In genomic region chr14:46885429-46885755, GRCm38 (mm10) we compare ENCODE assay signal across 8 mouse cellular contexts. TPM values are rescaled to one million over a fixed set of nuclear protein-coding genes. Genes with fewer than 3 reads are reported as not detected.
DNase-seq lines count a peak whose midpoint lies in the region; ATAC-seq lines count a peak whose summit lies in the region.

No protein-coding gene starts in this region.

- DNase-seq in left cerebral cortex, postnatal 25 days (ENCODE audit: low spot score in 2 of 2), result peak; percentile 11 to 25
- no peak for DNase-seq in left cerebral cortex, postnatal 14 days (ENCODE audit: low spot score in 2 of 2)
- no peak for DNase-seq in spleen, postnatal 4 days (ENCODE audit: low spot score in 2 of 2)
- DNase-seq in urinary bladder, postnatal 4 days (ENCODE audit: low spot score in 2 of 2), result no peak
- DNase-seq in spleen, adult 18-20 months, result no peak

- H3K4me1 ChIP-seq in forebrain, embryonic 13.5 days, result peaks cover 27% of the 10 kb centered on the region
- H3K4me1 ChIP-seq in kidney, embryonic 16.5 days (ENCODE audit: insufficient read depth, low read length), result peaks cover 24% of the 10 kb centered on the region
- peaks cover 33% of the 10 kb centered on the region for H3K4me1 ChIP-seq in neural tube, embryonic 15.5 days

- H3K9ac ChIP-seq in forebrain, embryonic 13.5 days, result peak overlapping the region; percentile 75
- peak overlapping the region; percentile 73 for H3K9ac ChIP-seq in kidney, embryonic 16.5 days (replicated peaks; ENCODE audit: low read length)
- H3K9ac ChIP-seq in neural tube, embryonic 15.5 days (replicated peaks), result peak overlapping the region; percentile 67

- H3K27me3 ChIP-seq in forebrain, embryonic 13.5 days, result peaks cover 11% of the 10 kb centered on the region; the same call in 1 of the 2 replicates
- no peaks in the 10 kb centered on the region; the same call in 1 of the 2 replicates for H3K27me3 ChIP-seq in kidney, embryonic 16.5 days (ENCODE audit: insufficient read depth, low read length)
- H3K27me3 ChIP-seq in neural tube, embryonic 15.5 days (replicated peaks), result peaks cover 9% of the 10 kb centered on the region

- no peak overlapping the region; the same call in 1 of the 2 replicates for H3K27ac ChIP-seq in forebrain, embryonic 13.5 days
- peak overlapping the region; percentile 85; the same call in 1 of the 2 replicates for H3K27ac ChIP-seq in kidney, embryonic 16.5 days (ENCODE audit: low read length)
- peak overlapping the region; percentile 85 for H3K27ac ChIP-seq in neural tube, embryonic 15.5 days (replicated peaks)

- peak overlapping the region; percentile 64 for H3K4me3 ChIP-seq in forebrain, embryonic 13.5 days
- H3K4me3 ChIP-seq in kidney, embryonic 16.5 days (ENCODE audit: low read length), result peak overlapping the region; percentile 73
- H3K4me3 ChIP-seq in neural tube, embryonic 15.5 days (replicated peaks), result peak overlapping the region; percentile 67

- ATAC-seq in forebrain, embryonic 13.5 days, result no peak
- no peak for ATAC-seq in kidney, embryonic 16.5 days (ENCODE audit: low FRiP score, low TSS enrichment)
- peak; percentile 34 for ATAC-seq in neural tube, embryonic 15.5 days (ENCODE audit: low FRiP score)

- 0 out of 2 replicates have a peak, but pooled peaks cover 3% of the 10 kb centered on the region for H3K36me3 ChIP-seq in forebrain, embryonic 13.5 days (ENCODE audit: poor library complexity, severe bottlenecking)
- H3K36me3 ChIP-seq in kidney, embryonic 16.5 days (ENCODE audit: insufficient read depth, low read length), result no peaks in the 10 kb centered on the region
- no peaks in the 10 kb centered on the region for H3K36me3 ChIP-seq in neural tube, embryonic 15.5 days

- WGBS in forebrain, embryonic 13.5 days, result 1% methylated on average over 7 of the region's 7 CpGs
- under 1% methylated on average over 7 of the region's 7 CpGs for WGBS in kidney, embryonic 16.5 days
- whole genome bisulfite sequencing in neural tube, embryonic 15.5 days, result 2% methylated on average over 7 of the region's 7 CpGs

- intact Hi-C loops in left cerebral cortex, postnatal 25 days (cut with DNase I), result loop anchor here (2.0 to 10.0 kb wide), 2 partner anchors 13 to 299 kb away; partner anchors contain the start of gene Gch1
- intact Hi-C loops in left cerebral cortex, postnatal 14 days (cut with DNase I), result loop anchor here (10.0 kb wide), 1 partner anchor 299 kb away; the partner anchor contains the start of gene Gch1

- H3K4me2 ChIP-seq in forebrain, embryonic 13.5 days, result peak overlapping the region; percentile 98
- peak overlapping the region; percentile 98 for H3K4me2 ChIP-seq in kidney, embryonic 16.5 days (replicated peaks; ENCODE audit: low read depth, low read length)
- peak overlapping the region; percentile 94 for H3K4me2 ChIP-seq in neural tube, embryonic 15.5 days

- H3K9me3 ChIP-seq in forebrain, embryonic 13.5 days (replicated peaks), result no peaks in the 10 kb centered on the region
- H3K9me3 ChIP-seq in kidney, embryonic 16.5 days (ENCODE audit: low read length), result no peaks in the 10 kb centered on the region
- H3K9me3 ChIP-seq in neural tube, embryonic 15.5 days (replicated peaks), result no peaks in the 10 kb centered on the region

RNA-seq across cellular contexts. Expression of gene Samd4, which starts 2.7 kb away (rescaled TPM):
- total RNA-seq in left cerebral cortex, postnatal 25 days (2021), result 10 to 100 TPM; 23.7 to 25.7 TPM
- 10 to 100 TPM; 23.1 to 25.9 TPM for total RNA-seq in left cerebral cortex, postnatal 14 days (2021)
- 5.2 and 5.8 TPM in 2 replicates for polyA plus RNA-seq in forebrain, embryonic 13.5 days (2015; fragmentation: Nextera tagmentation; extraction: Ambion mirVana)
- 4.6 and 5.4 TPM in 2 replicates for polyA plus RNA-seq in kidney, embryonic 16.5 days (2015; fragmentation: Nextera tagmentation; extraction: Ambion mirVana)
- polyA plus RNA-seq in neural tube, embryonic 15.5 days (2015; fragmentation: Nextera tagmentation; extraction: Ambion mirVana), result 5.1 and 5.2 TPM in 2 replicates

RNA-seq across cellular contexts. Expression of gene Cgrrf1, which starts 53.5 kb away (rescaled TPM):
- total RNA-seq in left cerebral cortex, postnatal 25 days (2021), result 10 to 100 TPM; 33.0 to 35.7 TPM
- 10 to 100 TPM; 22.4 to 24.2 TPM for total RNA-seq in left cerebral cortex, postnatal 14 days (2021)
- 20.4 and 23.8 TPM in 2 replicates for polyA plus RNA-seq in forebrain, embryonic 13.5 days (2015; fragmentation: Nextera tagmentation; extraction: Ambion mirVana)
- polyA plus RNA-seq in kidney, embryonic 16.5 days (2015; fragmentation: Nextera tagmentation; extraction: Ambion mirVana), result 27.4 and 32.0 TPM in 2 replicates
- 20.2 and 20.7 TPM in 2 replicates for polyA plus RNA-seq in neural tube, embryonic 15.5 days (2015; fragmentation: Nextera tagmentation; extraction: Ambion mirVana)

Comparison
In these comparisons a context has a peak if more than half of its experiments do, and no peak if none do; other contexts are left out.
1. DNase-seq: peak in left cerebral cortex, postnatal 25 days (2 of 2); none in left cerebral cortex, postnatal 14 days (0 of 2), spleen, postnatal 4 days (0 of 2), urinary bladder, postnatal 4 days (0 of 2) and spleen, adult 18-20 months (0 of 2).
2. Peak in every context shown above with its lines, with median percentiles within 50 percentile points of each other: H3K4me2 ChIP-seq, H3K4me3 ChIP-seq and H3K9ac ChIP-seq.